Mouse (Mus musculus) CD4-positive helper T cell, adult 2 months (primary cell): Measurements from ENCODE around the gene Efcab6.

Experiments
- DNase-seq: peaks from one replicate; pipeline ENCODE4 v3.0.0-alpha.2; 2012; ENCODE audit warnings: low read depth, missing footprints, low spot score

The Efcab6 gene

DNA sequence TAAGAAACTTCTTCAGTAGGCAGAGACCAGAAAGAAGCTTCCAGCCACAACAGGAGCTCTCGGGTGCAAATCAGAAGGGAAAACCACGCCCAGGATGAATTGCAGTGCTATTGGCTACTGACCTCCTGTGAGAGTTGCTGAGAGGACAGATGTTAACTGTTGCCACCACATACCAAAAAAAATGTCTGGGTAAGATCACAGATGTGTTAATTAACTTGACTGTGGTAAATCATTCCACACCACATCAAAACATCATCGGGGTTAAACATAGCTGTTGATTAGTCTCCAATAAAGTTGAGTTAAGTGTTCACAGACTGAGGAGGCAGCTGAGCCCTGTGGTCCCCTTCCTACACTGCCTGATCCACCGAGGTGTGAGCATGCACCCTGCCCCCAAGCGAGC is 88.1 kb downstream of the Efcab6 start:
- no peak for DNase-seq

DNA sequence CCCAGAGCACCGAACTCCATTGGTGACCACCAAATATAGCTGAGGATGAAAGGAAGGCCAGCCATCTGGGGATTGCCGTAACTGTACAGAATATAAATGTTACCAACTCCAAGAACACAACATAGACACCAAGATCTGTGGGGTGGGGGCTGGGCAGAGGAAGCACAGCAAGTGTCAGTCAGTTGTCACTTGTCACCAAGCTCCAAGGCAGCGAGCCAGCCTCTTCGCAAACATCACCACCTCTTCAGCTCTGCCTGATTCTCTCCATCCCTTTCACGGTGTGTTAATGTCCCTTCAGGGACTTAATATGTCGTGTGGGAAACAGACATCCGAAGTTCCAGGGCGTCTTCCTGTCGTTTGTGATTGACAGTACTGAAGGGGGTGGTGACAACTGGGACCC is 93.0 kb downstream of the Efcab6 start:
- no peak for DNase-seq

DNA sequence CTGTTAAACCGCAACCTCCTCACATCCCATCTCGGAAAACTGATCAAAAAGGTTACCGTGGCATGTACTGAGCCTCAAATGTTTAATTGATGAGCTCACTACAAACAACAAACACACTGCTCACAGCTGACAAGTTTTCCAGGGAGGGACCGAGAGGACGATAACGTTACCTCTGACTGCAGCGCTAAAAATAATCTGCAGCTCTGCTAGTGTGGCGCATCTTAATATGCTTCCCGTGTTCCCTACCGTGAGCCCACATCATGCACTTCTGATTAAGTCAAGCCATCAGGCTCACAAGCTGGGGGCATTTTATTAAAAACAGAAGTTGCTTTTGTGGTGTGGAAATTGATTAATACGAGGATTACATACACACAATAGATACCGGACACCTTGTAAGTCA is 97.4 kb downstream of the Efcab6 start:
- no peak for DNase-seq

DNA sequence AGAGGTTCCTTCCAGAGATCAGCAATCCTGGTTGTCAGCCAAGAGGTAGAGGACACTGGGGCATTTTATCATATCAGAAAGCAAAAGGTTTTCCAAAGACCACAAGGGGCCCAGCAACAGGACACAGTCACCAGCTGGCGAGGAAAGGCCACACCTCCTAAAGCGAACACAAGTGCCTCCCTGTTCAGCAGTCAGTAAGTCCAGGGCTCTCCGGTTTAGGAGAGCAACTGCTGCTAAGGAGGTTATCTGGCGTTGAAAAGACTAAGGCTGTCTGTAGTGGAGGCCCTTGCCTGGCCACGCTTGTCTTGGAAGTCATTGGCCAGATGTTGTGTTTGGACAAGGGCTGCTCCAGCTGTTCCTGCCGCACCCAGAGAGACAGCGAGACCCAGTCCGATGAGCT is 100.1 kb downstream of the Efcab6 start:
- no peak for DNase-seq

DNA sequence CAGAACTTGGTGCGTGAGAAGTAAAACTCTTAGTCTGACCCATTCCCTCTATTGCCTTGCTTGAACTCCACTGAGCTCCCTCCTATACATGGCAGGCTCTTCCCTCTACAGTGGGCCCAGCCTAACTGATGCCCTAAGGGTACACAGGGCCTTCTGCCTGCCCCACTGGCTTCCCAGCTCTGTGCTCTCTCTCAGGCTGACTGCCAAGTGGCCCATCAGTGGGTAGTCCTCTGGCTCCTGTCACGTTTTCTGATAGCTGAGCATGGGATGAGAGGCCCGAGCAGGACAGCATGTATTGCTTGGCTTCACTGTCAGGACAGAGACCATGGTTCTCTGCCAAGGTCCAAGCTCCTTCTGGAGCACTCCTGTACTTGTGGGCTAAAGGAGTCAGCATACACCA is 106.8 kb downstream of the Efcab6 start:
- DNase-seq, result no peak

DNA sequence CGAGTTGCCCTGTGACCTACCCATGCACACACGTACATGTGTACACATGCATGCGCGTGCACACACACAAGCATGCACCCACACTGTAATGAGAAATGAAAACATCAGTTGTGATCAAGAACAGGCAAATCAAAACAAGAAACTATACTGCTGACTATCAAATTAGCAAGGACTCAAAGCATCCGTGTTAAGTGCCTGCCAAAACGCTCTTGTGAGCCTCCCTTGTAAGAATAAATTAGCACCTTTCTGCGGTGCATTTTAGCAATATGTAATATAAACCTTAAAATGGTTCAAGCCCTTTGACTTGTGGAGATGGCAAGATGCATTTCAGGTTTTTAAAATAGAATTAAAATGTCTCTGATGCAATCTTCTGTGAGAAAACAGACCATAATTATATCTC is 108.2 kb downstream of the Efcab6 start:
- no peak for DNase-seq

DNA sequence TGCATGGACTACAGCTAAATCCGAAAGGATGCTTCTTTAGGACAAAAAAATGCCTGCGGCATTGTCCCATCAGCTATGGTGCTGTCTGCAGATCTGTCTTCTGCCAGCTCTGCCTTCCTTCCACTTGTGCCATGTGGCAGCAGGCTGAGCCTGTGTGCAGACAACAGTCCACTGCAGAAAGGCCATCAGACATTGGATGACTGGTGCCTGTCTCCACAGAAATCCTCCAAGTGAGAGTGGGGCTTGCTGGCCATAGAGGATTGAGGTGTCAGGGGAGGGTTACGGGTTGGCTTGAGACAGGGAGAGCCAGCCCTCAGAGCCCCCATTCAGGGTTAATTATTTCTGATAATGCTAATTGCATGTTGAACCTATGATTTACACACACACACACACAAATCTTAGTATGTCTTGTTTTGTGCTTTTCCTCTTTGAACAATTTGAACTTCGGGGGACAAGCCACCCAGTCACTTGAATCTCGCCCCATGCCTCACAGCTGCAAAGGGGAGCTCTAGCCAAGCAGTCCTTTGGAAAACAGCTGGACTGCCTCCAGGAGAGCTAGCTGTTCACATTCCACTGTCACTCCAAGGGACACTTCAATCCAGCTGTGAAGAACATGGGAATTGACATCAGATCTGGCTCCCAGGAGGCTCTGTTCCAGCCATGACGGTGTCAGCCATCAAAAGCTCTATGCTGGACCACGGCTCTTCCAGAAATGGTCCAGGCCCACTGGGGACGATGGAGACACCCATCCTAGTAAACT is 109.1 kb downstream of the Efcab6 start:
- no peak for DNase-seq

DNA sequence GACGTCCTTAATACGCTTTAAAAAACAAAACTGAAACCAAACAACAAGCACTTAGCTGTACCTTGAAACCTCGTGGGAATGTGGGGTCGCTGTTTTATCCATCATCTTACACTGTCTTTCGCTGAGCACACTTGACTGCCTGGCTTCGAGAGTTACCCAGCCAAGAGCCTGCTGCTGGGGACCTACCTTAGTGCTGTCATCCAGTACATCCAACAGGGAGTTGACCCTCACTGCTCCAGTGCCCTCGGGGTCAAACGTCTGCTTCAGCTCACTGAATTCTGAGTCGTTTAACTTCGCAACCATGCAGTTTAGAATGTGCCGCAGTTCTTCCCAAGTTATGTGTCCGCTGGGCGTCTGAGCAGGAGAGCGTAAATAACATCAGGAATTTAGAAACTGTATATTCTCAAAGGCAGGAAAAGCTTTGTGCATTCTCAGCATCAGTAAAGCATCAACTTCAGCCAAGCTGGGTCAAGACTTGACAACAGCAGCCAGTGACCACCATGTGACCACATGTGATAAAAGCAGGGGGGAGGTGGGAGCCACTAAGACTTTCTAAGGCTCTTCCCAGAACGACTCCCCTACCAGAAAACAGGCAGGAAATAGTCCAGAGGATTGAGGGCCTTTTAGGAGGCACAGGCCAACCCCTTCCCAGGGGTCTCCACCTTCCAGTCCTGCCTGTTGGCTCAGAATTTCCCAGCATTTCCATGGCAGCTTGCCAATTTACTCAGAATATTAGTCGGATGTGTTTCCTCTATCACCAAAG is 115.3 kb downstream of the Efcab6 start:
- no peak for DNase-seq

DNA sequence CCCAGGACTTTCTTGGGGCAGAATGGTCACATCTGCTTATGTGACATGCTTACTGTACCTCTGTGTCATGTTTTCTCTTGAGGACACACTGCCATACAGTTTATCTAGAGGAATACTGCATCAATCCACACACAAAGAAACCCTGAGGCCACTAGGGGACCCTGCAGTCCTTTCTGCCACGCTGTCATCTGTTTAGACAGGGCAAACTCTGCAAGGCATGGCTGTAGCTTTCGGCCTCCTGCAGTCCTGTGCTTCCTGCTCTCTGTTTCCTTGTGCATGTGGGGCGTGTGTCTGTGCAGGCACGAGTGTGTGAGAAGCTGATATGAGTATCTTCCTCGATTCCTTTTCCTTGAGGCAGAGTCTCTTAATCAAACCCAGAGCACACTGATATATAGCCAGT is 125.5 kb downstream of the Efcab6 start:
- no peak for DNase-seq

DNA sequence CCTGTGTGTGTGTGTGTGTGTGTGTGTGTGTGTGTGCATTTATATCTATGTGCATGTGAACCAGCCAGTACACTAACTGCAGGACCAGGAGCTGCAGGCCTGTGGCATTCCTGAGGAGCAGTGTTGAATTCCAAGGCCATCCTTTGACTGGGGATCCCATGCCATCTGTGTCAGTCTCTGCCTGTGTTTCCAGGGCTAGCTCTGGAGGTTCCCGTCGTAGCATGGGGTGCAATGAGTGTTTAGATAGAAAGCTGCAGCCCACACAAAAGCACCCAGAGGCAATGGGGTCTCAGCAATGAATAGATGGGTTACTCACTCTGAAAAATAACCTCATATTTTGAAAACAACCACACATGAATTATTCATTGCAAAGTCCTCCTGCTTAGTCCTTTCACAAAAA is 126.7 kb downstream of the Efcab6 start:
- DNase-seq, result no peak

DNA sequence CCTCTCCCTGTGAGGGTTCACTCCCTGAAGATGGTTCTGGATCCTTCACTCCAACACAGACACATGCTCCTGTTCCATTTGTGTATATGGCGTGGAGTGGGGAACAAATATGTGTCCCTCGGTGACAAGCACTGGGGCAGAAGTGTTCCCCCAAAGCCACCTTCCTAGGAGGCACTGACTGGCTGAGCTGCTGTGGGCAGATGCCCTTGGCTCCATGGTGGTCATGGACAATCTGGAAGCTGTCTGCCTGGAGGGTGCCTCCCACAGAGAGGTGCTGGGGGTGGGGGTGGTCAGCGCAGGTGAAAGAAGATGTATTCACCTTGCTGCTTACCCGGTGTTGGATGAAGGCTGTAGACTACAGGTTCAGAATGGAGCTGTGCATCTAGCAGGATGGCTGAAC is 128.7 kb downstream of the Efcab6 start:
- DNase-seq, result no peak

DNA sequence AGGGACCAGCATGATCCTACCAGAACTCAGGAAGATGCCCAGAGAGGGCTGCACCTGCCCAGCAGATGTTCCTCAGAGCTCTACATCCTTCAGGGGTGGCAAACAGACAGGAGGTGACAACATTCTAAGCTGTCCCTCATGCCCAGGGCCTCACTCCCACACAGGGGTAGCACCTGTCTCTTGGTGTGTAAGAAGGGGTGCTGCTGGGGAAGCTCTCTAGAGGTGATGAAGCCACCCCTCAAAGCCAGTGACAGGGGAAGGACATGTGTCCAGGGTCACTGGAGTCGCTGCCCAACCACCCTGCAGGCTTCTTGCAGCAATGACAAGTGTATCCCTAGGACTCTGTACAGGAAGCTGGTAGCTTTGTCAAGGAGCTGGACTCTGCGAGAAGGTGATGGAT is 130.4 kb downstream of the Efcab6 start:
- no peak for DNase-seq

DNA sequence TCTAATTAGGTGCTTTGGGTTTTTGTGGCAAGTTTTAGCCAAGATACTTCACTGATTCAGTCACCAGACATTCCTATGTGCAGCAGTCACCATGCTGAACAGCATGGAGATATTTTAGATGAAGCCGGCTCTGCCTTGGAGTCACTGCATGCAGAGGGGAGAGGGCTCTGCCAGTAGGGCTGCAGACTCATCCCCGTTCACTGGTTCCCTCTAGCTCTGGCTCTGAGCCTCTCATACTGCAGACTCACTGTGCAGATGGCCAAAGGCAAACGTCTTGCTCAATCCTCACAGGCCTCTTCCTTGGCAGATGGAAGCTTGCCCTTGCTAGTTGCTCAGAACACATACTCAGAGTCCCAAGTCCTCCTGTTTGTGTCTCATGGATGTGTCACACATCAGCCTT is 139.8 kb downstream of the Efcab6 start:
- no peak for DNase-seq

DNA sequence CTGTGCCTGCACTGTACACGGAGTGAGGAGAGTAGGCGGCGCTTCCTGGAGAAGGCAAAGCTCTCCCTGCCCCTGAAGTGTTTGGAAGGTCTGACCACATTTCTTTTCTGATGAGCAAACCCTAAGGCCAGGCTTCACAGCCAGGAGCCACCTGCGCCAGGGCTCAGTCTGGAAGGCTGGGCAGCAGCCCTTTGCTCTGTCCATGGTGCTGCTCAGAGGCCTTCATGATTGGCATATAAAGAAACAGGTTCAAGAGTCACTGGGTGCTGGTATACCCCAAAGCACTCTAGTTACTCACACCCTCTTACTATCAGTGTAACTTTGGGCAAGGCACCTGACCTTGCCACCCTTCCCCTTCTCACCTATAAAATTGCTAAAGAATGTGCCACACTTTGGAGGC is 140.5 kb downstream of the Efcab6 start:
- DNase-seq, result no peak

DNA sequence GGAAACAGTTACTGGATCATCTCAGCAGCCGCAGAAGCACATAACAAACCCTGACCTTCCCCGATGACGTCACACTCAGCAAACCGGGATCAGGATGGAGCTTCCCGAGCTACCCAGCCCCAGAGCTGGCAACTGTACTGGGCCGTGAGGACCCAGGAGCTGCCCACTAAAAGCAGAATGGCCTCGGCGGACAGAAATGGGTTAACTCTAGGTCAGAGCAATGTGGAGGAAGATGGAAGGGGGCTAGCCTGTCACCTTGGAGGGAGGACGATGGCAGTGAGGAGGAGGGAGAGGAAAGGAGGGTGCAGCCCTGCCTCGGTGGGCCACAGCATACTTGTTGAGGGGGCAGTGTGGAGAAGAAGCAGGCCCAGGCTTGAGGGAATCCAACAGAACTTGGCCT is 149.8 kb downstream of the Efcab6 start:
- DNase-seq, result no peak

DNA sequence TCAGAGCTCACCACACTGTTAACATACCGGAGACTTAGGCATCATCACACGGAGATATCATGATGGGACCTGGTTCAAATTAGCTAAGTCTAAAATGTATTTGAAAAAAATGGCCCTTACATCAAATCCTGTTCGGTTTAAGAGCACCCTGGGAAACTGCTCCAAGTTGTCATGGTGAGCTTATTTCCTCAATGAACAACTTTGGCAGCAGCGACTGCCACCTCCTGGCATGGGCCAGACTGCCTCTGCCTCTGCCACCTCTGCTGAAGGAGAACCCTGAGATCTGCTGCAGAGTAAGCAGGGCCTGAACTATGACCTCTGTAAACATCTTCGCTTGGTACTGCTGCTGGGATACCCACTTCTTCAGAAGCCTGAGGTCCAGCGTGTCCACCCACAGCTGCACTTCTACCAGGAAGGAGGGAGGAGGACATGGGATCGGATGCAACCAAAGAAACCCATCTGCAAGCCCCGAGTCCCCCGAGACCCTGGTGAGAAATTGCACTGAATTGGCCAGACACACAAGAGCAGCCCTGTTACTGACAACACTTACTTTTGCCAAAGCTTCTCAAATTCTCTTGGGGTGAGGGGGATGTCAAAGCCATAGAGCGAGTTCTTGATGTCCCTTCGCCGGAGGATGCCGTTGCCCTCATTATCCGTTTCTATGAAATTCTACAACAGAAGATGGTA is 152.0 kb downstream of the Efcab6 start:
- no peak for DNase-seq

DNA sequence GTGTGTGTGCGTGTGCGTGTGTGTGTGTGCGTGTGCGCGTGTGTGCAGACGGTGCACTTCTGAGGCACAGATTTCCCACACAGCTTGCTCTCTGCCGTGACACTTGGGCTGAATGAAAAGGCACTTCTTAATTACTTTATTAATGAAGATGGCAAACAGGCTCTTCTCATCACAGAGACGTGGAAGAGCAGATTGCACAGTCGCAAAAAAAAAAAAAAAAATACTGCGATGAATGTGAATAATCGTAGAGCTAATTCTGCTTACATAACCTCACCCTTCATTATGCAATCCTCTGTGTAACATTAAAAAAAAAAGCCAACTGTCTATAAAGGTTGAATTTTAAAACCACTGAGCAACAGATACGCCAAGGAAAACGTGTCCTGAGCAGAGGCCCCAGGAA is 158.7 kb downstream of the Efcab6 start:
- no peak for DNase-seq

DNA sequence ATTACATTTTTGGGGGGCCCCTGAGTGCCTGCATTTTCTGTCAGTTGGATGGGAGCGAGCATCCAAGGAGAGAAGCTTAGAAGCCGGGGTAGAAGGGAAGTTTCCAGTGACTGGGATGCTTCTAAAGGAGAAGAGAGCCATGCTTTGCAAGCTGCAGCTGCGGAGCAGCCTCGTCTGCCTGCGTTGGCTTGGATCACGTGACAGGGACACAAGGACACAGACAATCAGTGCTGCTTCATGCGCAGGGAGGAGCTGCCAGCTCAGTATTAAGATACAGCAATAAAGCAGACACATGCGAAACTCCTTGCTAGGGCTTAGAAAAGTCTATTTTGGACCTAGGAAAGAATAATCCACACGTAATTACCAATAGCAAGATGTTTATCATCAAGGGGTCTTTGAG is 167.9 kb downstream of the Efcab6 start:
- DNase-seq, result no peak

DNA sequence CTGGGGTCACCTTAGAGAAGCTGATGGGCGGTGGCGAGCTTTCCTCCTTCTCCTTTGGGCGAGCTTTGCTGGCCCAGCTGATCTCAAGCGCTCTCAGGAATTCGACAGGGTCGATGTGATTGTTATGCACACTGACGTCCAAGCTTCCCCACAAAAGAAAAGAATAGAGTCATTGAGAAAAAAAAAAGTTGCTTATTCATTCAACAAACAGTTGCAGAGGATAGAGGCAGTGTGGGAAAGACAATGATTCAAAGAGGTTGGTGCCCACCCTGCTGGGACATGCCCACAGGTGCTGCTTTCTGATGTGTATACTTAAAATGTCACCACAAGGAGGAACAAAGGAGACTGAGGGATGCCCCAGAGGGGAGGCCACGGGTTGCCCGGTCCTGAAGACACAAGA is 169.2 kb downstream of the Efcab6 start:
- DNase-seq, result no peak

DNA sequence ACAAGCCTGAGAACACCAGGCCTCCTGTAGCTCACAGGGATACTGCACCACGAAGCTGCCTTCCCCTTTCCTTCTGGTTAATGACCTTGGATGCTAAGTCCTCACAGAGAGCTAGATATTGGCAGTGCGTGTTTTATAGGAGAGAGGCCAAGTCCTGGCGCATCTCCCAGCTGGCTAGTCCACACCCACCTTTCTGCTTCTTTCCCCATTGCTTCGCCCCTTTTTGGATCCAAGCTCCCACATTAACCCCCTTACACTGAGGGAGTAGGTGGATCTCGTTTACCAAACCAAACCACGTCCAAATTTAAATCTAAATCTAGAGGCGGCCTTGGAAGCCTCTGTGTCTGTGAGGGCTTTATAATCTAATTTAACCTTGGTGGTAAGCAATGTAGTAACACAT is 170.9 kb downstream of the Efcab6 start:
- no peak for DNase-seq

DNA sequence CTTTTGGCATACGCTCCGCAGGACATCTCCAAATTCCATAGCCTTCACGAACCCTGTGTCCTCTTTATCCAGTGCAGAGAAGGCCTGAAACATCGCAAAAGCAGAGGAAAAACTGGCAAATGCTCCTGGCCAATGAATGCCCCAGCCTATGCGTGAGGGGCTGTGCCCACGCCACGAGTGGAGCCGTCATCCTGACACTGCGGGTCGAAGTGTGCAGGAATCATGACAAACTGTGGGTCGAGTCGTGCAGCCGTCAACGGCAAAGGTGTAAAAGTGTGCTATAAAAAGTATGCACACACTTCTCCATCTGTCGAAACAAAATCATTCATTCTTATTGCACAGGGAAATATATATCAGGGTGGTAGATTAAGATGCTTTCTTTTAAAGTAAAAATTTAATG is 172.3 kb downstream of the Efcab6 start:
- DNase-seq, result no peak

DNA sequence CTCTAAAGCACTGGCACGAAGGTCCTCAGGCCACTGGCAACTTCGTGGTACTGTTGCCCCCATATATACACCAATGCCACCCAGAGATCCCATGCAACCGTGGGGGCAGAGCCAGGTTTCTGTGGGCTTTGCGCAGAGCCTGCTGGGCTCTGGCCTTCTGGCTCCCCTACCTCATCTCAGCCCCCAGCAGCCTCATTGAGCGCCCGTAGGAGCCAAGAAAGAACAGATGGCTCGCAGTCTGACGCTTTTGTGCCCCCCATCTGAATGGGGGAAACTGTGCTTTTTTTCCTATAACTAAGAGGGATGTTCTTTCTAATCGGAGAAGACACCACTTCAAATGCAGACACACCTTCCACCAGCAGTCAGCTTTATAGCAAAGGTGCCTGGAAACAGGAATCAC is 180.9 kb downstream of the Efcab6 start:
- DNase-seq, result no peak

DNA sequence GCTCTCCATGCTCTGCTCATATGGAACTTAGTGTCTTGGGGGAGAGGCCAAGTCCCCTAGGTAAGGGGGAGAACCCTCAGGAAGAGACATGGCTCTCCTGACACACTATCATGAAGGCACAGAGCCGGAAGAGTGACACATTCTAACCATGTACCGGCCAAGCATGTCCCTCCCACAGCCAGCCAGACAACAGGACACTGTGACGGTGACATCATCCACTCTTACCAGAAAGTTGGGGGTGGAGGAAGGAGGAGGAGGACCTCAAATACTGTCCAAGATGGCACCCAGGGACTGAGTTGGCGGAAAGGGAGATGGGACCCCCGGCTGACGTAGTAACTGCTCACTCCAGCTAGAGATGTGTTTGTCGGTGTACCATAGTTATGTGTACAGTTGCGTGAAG is 181.4 kb downstream of the Efcab6 start:
- no peak for DNase-seq
